Mouse (Mus musculus) bone marrow macrophage, adult 2 months (primary cell): ENCODE results near the gene Zswim2. TPM values are rescaled to one million over a fixed set of nuclear protein-coding genes. Genes with fewer than 3 reads are reported as not detected.

ENCODE experiments used
- H3K27ac ChIP-seq: 2 replicates; pipeline ENCODE4 v1.5.1; 2012; ENCODE audit warnings: low read depth, low read length; ENCODE audit not compliant: insufficient read depth
- H3K4me1 ChIP-seq: 2 replicates; pipeline ENCODE4 v1.6.1; 2012; ENCODE audit warnings: low read length; ENCODE audit not compliant: control insufficient read depth, insufficient read depth
- H3K4me3 ChIP-seq: 2 replicates; pipeline ENCODE4 v1.5.1; 2012; ENCODE audit warnings: mild to moderate bottlenecking, low read length, moderate library complexity; ENCODE audit not compliant: insufficient read depth
- CTCF ChIP-seq: IDR thresholded peaks from 2 replicates; pipeline ENCODE4 v1.5.1; 2012; ENCODE audit warnings: low read depth, mild to moderate bottlenecking, low read length, moderate library complexity
- POLR2A ChIP-seq: IDR thresholded peaks from 2 replicates; pipeline ENCODE4 v1.6.1; 2012; ENCODE audit warnings: mild to moderate bottlenecking, low read depth, low read length, borderline replicate concordance
- polyA plus RNA-seq: library from polyadenylated mRNA; stranded (reverse); fragments of >200 nt; gene quantifications from 2 replicates; pipeline ENCODE4 v1.2.4, GENCODE M21; 2012; ENCODE audit not compliant: missing spikeins, insufficient read depth, insufficient read length

Zswim2 gene
- polyA plus RNA-seq, 1 experiment = not detected

GRCm38 (mm10) chr2:83901896-83902540 is 39.0 kb downstream of the Zswim2 start:
- Histone ChIP-seq H3K4me1 (no peaks in the 10 kb centered on the region), H3K27ac (no peak overlapping the region), H3K4me3 (no peak overlapping the region)
- TF ChIP-seq POLR2A (no peak), CTCF (no peak)

DNA sequence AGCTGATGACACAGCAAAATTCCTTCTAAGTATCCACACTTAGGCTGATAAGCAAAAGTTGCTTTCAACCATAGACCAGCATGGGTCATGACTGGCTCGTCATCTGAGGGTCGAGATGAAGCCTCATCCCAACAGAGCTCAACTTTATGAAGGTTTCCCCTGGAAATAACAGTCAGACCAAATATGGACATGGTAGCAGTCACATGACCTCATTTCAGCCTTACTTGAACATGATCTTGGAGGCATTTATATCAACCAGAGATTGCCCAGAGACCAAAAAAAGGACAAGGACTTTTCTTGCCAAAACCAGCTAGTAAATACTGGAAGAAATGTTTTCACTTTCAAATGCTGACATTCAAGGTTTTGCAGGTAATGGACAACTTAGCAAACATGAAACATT is 47.3 kb downstream of the Zswim2 start:
- H3K4me1 ChIP-seq = no peaks in the 10 kb centered on the region
- H3K27ac ChIP-seq = no peak overlapping the region
- no peak for TF ChIP-seq CTCF
- TF ChIP-seq POLR2A = no peak
- H3K4me3 ChIP-seq = no peak overlapping the region

DNA sequence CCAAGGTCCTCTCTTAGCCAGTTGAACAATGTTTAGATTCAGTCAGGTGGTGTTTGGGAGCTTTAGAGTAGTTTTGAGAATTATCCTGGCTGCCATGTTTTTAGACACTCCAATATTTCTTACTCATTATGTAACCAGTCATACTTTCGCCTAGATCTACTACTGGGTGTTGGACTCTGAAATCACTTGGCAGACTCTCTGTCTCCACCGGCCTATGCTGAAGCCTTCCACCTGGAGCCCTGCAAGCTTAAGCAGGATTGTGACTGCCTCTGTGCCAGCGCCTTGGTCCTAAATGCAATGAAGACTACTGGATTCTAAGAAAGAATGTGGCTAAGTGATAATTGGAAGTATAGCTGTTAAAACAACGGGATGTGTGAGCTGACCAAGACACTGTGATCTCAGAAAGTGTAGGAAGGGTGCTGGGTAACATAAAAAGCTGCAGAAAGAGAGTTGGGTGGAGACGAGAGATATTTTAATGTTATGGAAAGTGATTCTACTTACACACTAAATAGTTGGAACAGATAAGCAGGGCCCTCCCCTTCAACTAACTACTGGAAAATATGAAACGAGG is 57.1 kb downstream of the Zswim2 start:
- H3K27ac ChIP-seq = no peak overlapping the region

More for the DNA sequence above, 57.1 kb downstream of the Zswim2 start:
- TF ChIP-seq CTCF (no peak), POLR2A (no peak)
- Histone ChIP-seq H3K4me3 (no peak overlapping the region), H3K4me1 (no peaks in the 10 kb centered on the region)

Other genes starting within 250 kb of the Zswim2 start
- gene Itgav, start 216.8 kb downstream of the Zswim2 start, polyA plus RNA-seq = 93.4 and 93.5 TPM in 2 replicates
- 0.09 and 0.15 TPM in 2 replicates for gene Fam171b, start 128.6 kb downstream of the Zswim2 start, polyA plus RNA-seq
- gene Gm13698, start 14.5 kb upstream of the Zswim2 start, polyA plus RNA-seq = not detected in 2 replicates
- gene Gm13693, start 20.3 kb upstream of the Zswim2 start, polyA plus RNA-seq = not detected in 2 replicates
- not detected in 2 replicates for gene Gm13695, start 26.1 kb upstream of the Zswim2 start, polyA plus RNA-seq
- gene Gm13696, start 31.9 kb upstream of the Zswim2 start, polyA plus RNA-seq = not detected in 2 replicates
- gene Gm13694, start 37.7 kb upstream of the Zswim2 start, polyA plus RNA-seq = not detected in 2 replicates
- gene Gm13697, start 43.5 kb upstream of the Zswim2 start, polyA plus RNA-seq = not detected in 2 replicates
- gene Gm13691, start 49.3 kb upstream of the Zswim2 start, polyA plus RNA-seq = not detected in 2 replicates